Comparison of ENCODE assay signal across 27 mouse cellular contexts in the genomic region with DNA sequence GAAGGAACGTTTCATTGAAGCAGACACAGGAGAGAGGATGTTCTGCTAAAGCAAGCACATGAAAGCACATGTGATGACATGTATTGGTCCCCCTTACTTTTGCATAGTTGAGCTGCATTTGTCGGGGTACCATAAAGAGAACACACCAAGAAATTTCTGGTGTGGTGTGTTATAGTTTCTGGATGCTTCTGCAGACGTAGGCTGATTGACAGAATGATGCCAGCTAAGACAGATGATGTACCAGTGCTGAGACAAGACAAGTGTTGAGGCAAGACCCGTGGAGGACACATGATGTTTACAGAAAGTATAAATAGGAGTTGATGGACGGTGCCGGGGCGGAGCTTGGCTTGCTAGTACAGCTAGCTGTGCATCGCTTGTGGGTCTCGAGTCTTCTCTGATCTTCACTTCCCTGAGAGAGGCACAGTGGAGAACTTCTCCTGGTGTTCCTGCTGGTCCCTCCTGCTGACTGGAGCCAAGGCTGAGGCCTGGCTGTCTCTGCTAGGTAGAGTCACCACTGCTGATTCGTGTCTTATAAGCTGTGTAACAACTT. TPM values are rescaled to one million over a fixed set of nuclear protein-coding genes. Genes with fewer than 3 reads are reported as not detected.
A peak's percentile ranks its signal among the peaks of the same experiment; 100 is the strongest.
DNase-seq lines count a peak whose midpoint lies in the region; ATAC-seq lines count a peak whose summit lies in the region.
"Had no signal": no experiment of that assay in that cellular context is flagged by ENCODE, and none has a peak within 500 bp of the region (broad histone marks: within the 10 kb centered on the region; RNA-seq: fewer than 3 reads in every experiment).

No protein-coding gene starts in this region.

- H3K9ac ChIP-seq in hindbrain, embryonic 16.5 days (ENCODE audit: low read depth, low read length) = no peak overlapping the region
- H3K9ac ChIP-seq: embryonic facial prominence, embryonic 13.5 days; embryonic facial prominence, embryonic 15.5 days; forebrain, embryonic 12.5 days had no signal

- no peaks in the 10 kb centered on the region for H3K9me3 ChIP-seq in hindbrain, embryonic 16.5 days (ENCODE audit: control insufficient read depth, low read length)
- H3K9me3 ChIP-seq: embryonic facial prominence, embryonic 13.5 days; embryonic facial prominence, embryonic 15.5 days; forebrain, embryonic 10.5 days; forebrain, embryonic 12.5 days had no signal

- H3K4me3 ChIP-seq in hindbrain, embryonic 16.5 days (ENCODE audit: low read length) = no peak overlapping the region
- H3K4me3 ChIP-seq: embryonic facial prominence, embryonic 13.5 days; embryonic facial prominence, embryonic 15.5 days; erythroblast, embryonic 14.5 days; forebrain, embryonic 10.5 days; forebrain, embryonic 12.5 days had no signal

- H3K4me1 ChIP-seq in hindbrain, embryonic 16.5 days (ENCODE audit: control insufficient read depth, insufficient read depth, low read depth, low read length) = no peaks in the 10 kb centered on the region
- H3K4me1 ChIP-seq: embryonic facial prominence, embryonic 15.5 days; forebrain, embryonic 12.5 days had no signal

- no peak overlapping the region for H3K27ac ChIP-seq in hindbrain, embryonic 16.5 days (ENCODE audit: low read depth, low read length)
- H3K27ac ChIP-seq: embryonic facial prominence, embryonic 13.5 days; embryonic facial prominence, embryonic 15.5 days; forebrain, embryonic 10.5 days; forebrain, embryonic 12.5 days had no signal

- H3K4me2 ChIP-seq in hindbrain, embryonic 16.5 days (ENCODE audit: low read length) = no peak overlapping the region
- H3K4me2 ChIP-seq: embryonic facial prominence, embryonic 13.5 days; embryonic facial prominence, embryonic 15.5 days; forebrain, embryonic 12.5 days had no signal

- H3K27me3 ChIP-seq in hindbrain, embryonic 16.5 days (replicated peaks; ENCODE audit: control insufficient read depth, insufficient read depth, low read length) = no peaks in the 10 kb centered on the region
- H3K27me3 ChIP-seq: embryonic facial prominence, embryonic 13.5 days; embryonic facial prominence, embryonic 15.5 days; forebrain, embryonic 12.5 days had no signal

- H3K36me3 ChIP-seq in hindbrain, embryonic 16.5 days (ENCODE audit: control insufficient read depth, insufficient read depth, low read length) = no peaks in the 10 kb centered on the region
- H3K36me3 ChIP-seq: embryonic facial prominence, embryonic 13.5 days; embryonic facial prominence, embryonic 15.5 days; forebrain, embryonic 10.5 days; forebrain, embryonic 12.5 days had no signal

- DNase-seq in CD4-positive, CD25-positive, alpha-beta regulatory T cell, adult 2 months (ENCODE audit: low read depth, low spot score) = peak; percentile 57
- DNase-seq in spleen, postnatal 4 days (ENCODE audit: low spot score in 2 of 2) = no peak
- DNase-seq in spleen, adult 12 weeks (ENCODE audit: low spot score) = no peak
- DNase-seq in kidney, postnatal 36 days = no peak
- DNase-seq: adrenal gland, adult 2 months; adrenal gland, postnatal 10 days; adrenal gland, postnatal 25 days; cerebellum, adult 11 months; cerebellum, adult 18-20 months; cerebellum, adult 8-10 months; cerebellum, adult 9-11 months; cerebellum, postnatal 14 days; cerebellum, postnatal 36 days; embryo, embryonic 11 days had no signal

- peak; percentile 33 for ATAC-seq in CD4-positive, CD25-positive, alpha-beta regulatory T cell, adult 4 months
- ATAC-seq in activated CD4-positive, CD25-positive, alpha-beta regulatory T cell, adult 4 months = peak; percentile 11
- ATAC-seq in inflammation-experienced regulatory T-cells, adult 6 months = peak; percentile 5
- ATAC-seq in hindbrain, embryonic 16.5 days = no peak
- ATAC-seq: forebrain, embryonic 14.5 days; forebrain, embryonic 16.5 days had no signal

- 77% methylated on average over 10 of the region's 10 CpGs for WGBS in hindbrain, embryonic 16.5 days

RNA-seq across cellular contexts. Expression of a gene that starts 23.3 kb away (rescaled TPM):
- 100 to 1,000 TPM; 638 to 724 TPM for polyA plus RNA-seq in CD4-positive, CD25-positive, alpha-beta regulatory T cell, adult 4 months (2017; shearing (Covaris generic))
- polyA plus RNA-seq in activated CD4-positive, CD25-positive, alpha-beta regulatory T cell, adult 4 months (2017; shearing (Covaris generic)) = 100 to 1,000 TPM; 427 to 432 TPM
- polyA plus RNA-seq in inflammation-experienced regulatory T-cells, adult 6 months (2017; shearing (Covaris generic)) = 100 to 1,000 TPM; 258 to 621 (median 560) TPM
- 1.1 and 1.4 TPM in 2 replicates for polyA plus RNA-seq in hindbrain, embryonic 16.5 days (2015; fragmentation: Nextera tagmentation; extraction: Ambion mirVana)

RNA-seq across cellular contexts. Expression of a gene that starts 25.8 kb away (rescaled TPM):
- 1 to 10 TPM; 1.9 to 2.3 TPM for polyA plus RNA-seq in CD4-positive, CD25-positive, alpha-beta regulatory T cell, adult 4 months (2017; shearing (Covaris generic))
- 1 to 10 TPM; 1.3 to 1.8 TPM for polyA plus RNA-seq in activated CD4-positive, CD25-positive, alpha-beta regulatory T cell, adult 4 months (2017; shearing (Covaris generic))
- polyA plus RNA-seq in inflammation-experienced regulatory T-cells, adult 6 months (2017; shearing (Covaris generic)) = 1 to 10 TPM in 2 of 3 experiments, under 1 TPM in 1; 0.70 to 2.7 (median 2.6) TPM
- 0.10 TPM in 1 of 2 replicates, not detected in the other for polyA plus RNA-seq in hindbrain, embryonic 16.5 days (2015; fragmentation: Nextera tagmentation; extraction: Ambion mirVana)
- polyA plus RNA-seq: adrenal gland, adult 2 months; brain, embryonic 14.5 days; embryonic facial prominence, embryonic 11.5 days; erythroblast, embryonic 14.5 days; forebrain, embryonic 12.5 days; forebrain, embryonic 16.5 days had no signal

RNA-seq across cellular contexts. Expression of a gene that starts 28.4 kb away (rescaled TPM):
- 100 to 1,000 TPM in 1 of 2 experiments, 10 to 100 TPM in 1; 88.2 to 156 TPM for polyA plus RNA-seq in CD4-positive, CD25-positive, alpha-beta regulatory T cell, adult 4 months (2017; shearing (Covaris generic))
- polyA plus RNA-seq in activated CD4-positive, CD25-positive, alpha-beta regulatory T cell, adult 4 months (2017; shearing (Covaris generic)) = 10 to 100 TPM; 65.5 to 84.7 TPM
- 10 to 100 TPM; 79.6 to 89.3 (median 88.6) TPM for polyA plus RNA-seq in inflammation-experienced regulatory T-cells, adult 6 months (2017; shearing (Covaris generic))
- 7.7 and 9.1 TPM in 2 replicates for polyA plus RNA-seq in hindbrain, embryonic 16.5 days (2015; fragmentation: Nextera tagmentation; extraction: Ambion mirVana)

RNA-seq across cellular contexts. Expression of a gene that starts 44.7 kb away (rescaled TPM):
- 10 to 100 TPM; 17.0 to 28.4 TPM for polyA plus RNA-seq in CD4-positive, CD25-positive, alpha-beta regulatory T cell, adult 4 months (2017; shearing (Covaris generic))
- polyA plus RNA-seq in activated CD4-positive, CD25-positive, alpha-beta regulatory T cell, adult 4 months (2017; shearing (Covaris generic)) = 10 to 100 TPM; 14.0 to 14.4 TPM
- 10 to 100 TPM in 2 of 3 experiments, 1 to 10 TPM in 1; 9.8 to 20.8 (median 18.2) TPM for polyA plus RNA-seq in inflammation-experienced regulatory T-cells, adult 6 months (2017; shearing (Covaris generic))
- polyA plus RNA-seq in hindbrain, embryonic 16.5 days (2015; fragmentation: Nextera tagmentation; extraction: Ambion mirVana) = 41.2 and 52.8 TPM in 2 replicates

RNA-seq across cellular contexts. Expression of a gene that starts 53.6 kb away (rescaled TPM):
- under 1 TPM in 1 of 2 experiments, not detected in 1; 0.28 TPM for polyA plus RNA-seq in CD4-positive, CD25-positive, alpha-beta regulatory T cell, adult 4 months (2017; shearing (Covaris generic))
- polyA plus RNA-seq in activated CD4-positive, CD25-positive, alpha-beta regulatory T cell, adult 4 months (2017; shearing (Covaris generic)) = not detected
- under 1 TPM in 2 of 3 experiments, not detected in 1; 0.21 to 0.23 TPM for polyA plus RNA-seq in inflammation-experienced regulatory T-cells, adult 6 months (2017; shearing (Covaris generic))
- polyA plus RNA-seq in hindbrain, embryonic 16.5 days (2015; fragmentation: Nextera tagmentation; extraction: Ambion mirVana) = 16.4 and 18.7 TPM in 2 replicates

Comparison
In these comparisons a context has a peak if more than half of its experiments do, and no peak if none do; other contexts are left out.
1. RNA of a gene that starts 23.3 kb away (polyA plus RNA-seq): 638 to 724 TPM in CD4-positive, CD25-positive, alpha-beta regulatory T cell, adult 4 months, 258 to 621 TPM in inflammation-experienced regulatory T-cells, adult 6 months and 427 to 432 TPM in activated CD4-positive, CD25-positive, alpha-beta regulatory T cell, adult 4 months; 1.1 to 1.4 TPM in hindbrain, embryonic 16.5 days; every median in the first group is over 100 times any median in the second.